Mouse (Mus musculus) megakaryocyte, embryonic 14.5 days (primary cell): ENCODE measurements at regions not wholly inside any gene's neighbourhood (a gene's known extent, or its start where the extent isn't known, plus 50 kb on each side); places are given as distances from the start of the nearest gene placed in this dataset.

Source experiments
- FLI1 ChIP-seq: IDR thresholded peaks from 2 replicates; pipeline ENCODE4 v1.6.1; 2012; ENCODE audit warnings: low read length, inconsistent platforms, mixed read lengths
- GATA1 ChIP-seq: IDR thresholded peaks from 3 replicates; pipeline ENCODE4 v1.6.1; 2012; ENCODE audit warnings: mixed read lengths, low read length, inconsistent platforms, borderline replicate concordance

GRCm38 (mm10) chr5:118424177-118424576 is 136.3 kb upstream of the Med13l start:
- TF ChIP-seq GATA1 (no peak), FLI1 (no peak)
